Mouse (Mus musculus) heart, adult 8-10 months (tissue): ENCODE results near the gene Cwc25. TPM values are rescaled to one million over a fixed set of nuclear protein-coding genes. Genes with fewer than 3 reads are reported as not detected.
"Not testable (repeated sequence)": the region's sequence is repeated elsewhere in the genome, so short reads cannot be mapped to it uniquely, and the experiment has no call there.

Experiments used
- DNase-seq: peaks from one replicate; pipeline ENCODE4 v3.0.0; 2022; ENCODE audit warnings: low spot score
- total RNA-seq, 4 experiments: library from RNA; stranded (reverse); gene quantifications; 2 replicates each; pipeline ENCODE4 v1.2.4; 2022

Gene Cwc25
- total RNA-seq, 4 experiments from 2014 or later, result 6.1 to 7.1 (median 6.3) TPM

GRCm38 (mm10) chr11:97728730-97729129 is 37.6 kb downstream of the Cwc25 start:
- no peak for DNase-seq

- no peak for DNase-seq
Observed at GRCm38 (mm10) chr11:97728311-97728710, 38.0 kb downstream of the Cwc25 start.

- DNase-seq, result no peak
Observed at GRCm38 (mm10) chr11:97723709-97724108, 42.6 kb downstream of the Cwc25 start.

- DNase-seq, result no peak
Observed at GRCm38 (mm10) chr11:97721338-97721737, 45.0 kb downstream of the Cwc25 start.

- DNase-seq, result no peak
Observed at GRCm38 (mm10) chr11:97719041-97719440, 47.3 kb downstream of the Cwc25 start.

- no peak for DNase-seq
Observed at GRCm38 (mm10) chr11:97718281-97718860, 48.0 kb downstream of the Cwc25 start.

GRCm38 (mm10) chr11:97717369-97718280 is 48.7 kb downstream of the Cwc25 start:
- DNase-seq, result no peak

- DNase-seq, result no peak
Observed at GRCm38 (mm10) chr11:97716021-97716420, 50.3 kb downstream of the Cwc25 start.

GRCm38 (mm10) chr11:97714784-97715760 is 51.3 kb downstream of the Cwc25 start:
- no peak for DNase-seq

GRCm38 (mm10) chr11:97714356-97714755 is 52.0 kb downstream of the Cwc25 start:
- DNase-seq, result no peak

- DNase-seq, result no peak
Observed at GRCm38 (mm10) chr11:97713896-97714295, 52.5 kb downstream of the Cwc25 start.

- DNase-seq, result no peak
Observed at GRCm38 (mm10) chr11:97712286-97712685, 54.1 kb downstream of the Cwc25 start.

- no peak for DNase-seq
Observed at GRCm38 (mm10) chr11:97711200-97711900, 55.0 kb downstream of the Cwc25 start.

- not testable (repeated sequence) for DNase-seq
Observed at GRCm38 (mm10) chr11:97710067-97710466, 56.3 kb downstream of the Cwc25 start.

- DNase-seq, result peak; percentile 100
Observed at GRCm38 (mm10) chr11:97703039-97703826, 63.1 kb downstream of the Cwc25 start, which contains the start of gene Psmb3. Gene Psmb3, plus strand, starts transcription at chr11:97703399.

- peak; percentile 92 for DNase-seq
Observed at GRCm38 (mm10) chr11:97702393-97702745, 64.0 kb downstream of the Cwc25 start.

GRCm38 (mm10) chr11:97701581-97702392 is 64.6 kb downstream of the Cwc25 start:
- no peak for DNase-seq

GRCm38 (mm10) chr11:97700746-97701580 is 65.4 kb downstream of the Cwc25 start:
- DNase-seq, result no peak
